Mouse (Mus musculus): ENCODE results near the gene I830077J02Rik. TPM values are rescaled to one million over a fixed set of nuclear protein-coding genes. Genes with fewer than 3 reads are reported as not detected.
A peak's percentile ranks its signal among the peaks of the same experiment; 100 is the strongest.

I830077J02Rik gene
- total and polyA plus RNA-seq, 2 experiments from 2014 or later = 0.21 to 0.41 TPM

- 0% methylated on average over 26 of the region's 26 CpGs for WGBS
- Histone ChIP-seq H3K9me3 (ENCODE audit: low read length) (no peaks in the 10 kb centered on the region), H3K27me3 (ENCODE audit: insufficient read depth, low read length) (no peaks in the 10 kb centered on the region), H3K9ac (replicated peaks; ENCODE audit: low read length) (peak overlapping the region; percentile 94), H3K27ac (peak overlapping the region; percentile 80), H3K4me1 (ENCODE audit: insufficient read depth, low read length) (peaks cover 19% of the 10 kb centered on the region), H3K4me3 (ENCODE audit: low read length) (peak overlapping the region; percentile 81), H3K4me2 (ENCODE audit: low read depth, low read length) (peak overlapping the region; percentile 80), H3K36me3 (ENCODE audit: insufficient read depth, low read length) (peaks cover 33% of the 10 kb centered on the region)
- no peak; the same call in 1 of the 2 replicates for TF ChIP-seq CTCF (IDR thresholded peaks at IDR 0.05; ENCODE audit: low read depth)
- ATAC-seq (peak; percentile 79), DNase-seq (ENCODE audit: low spot score) (peak; percentile 64)
These were observed 27.1 kb upstream of the I830077J02Rik start for GRCm38 (mm10) chr3:105959585-105959984.

DNA sequence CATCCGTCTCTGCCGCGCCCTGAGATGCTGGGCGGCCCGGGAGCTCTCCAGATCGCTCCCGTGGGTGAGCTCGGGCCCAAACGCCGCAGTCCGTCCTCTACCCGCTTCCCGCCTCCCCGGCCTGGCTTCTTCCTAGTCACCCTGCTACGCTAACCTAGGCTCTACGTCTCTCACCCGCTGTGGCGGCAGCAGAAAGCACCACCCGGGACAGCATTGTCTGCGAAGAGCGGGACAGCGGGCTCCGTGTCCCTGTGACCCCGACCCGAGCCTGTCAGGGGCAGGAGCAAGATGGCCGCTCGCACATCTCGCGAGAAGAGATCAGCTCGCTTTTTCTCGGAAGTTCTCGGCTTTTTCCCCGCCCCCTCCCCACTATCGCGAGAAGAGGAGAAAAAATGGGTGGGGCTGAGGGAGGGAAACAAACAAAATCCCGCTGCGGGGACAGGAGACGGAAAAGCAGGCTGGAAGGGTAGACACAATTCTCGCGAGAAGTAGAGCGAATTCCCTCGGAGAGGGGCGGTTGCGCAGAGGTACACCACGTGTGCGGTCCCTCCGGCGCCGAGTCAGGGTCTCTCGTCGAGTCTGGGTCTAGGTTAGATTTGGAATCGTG is 26.6 kb upstream of the I830077J02Rik start, which contains the start of gene Wdr77:
TSS of gene Wdr77 (plus strand) at position 396 of the 607 bp plus-strand sequence.
- Histone ChIP-seq H3K4me3 (ENCODE audit: low read length) (peak within 1 kb of the TSS; percentile 81), H3K36me3 (ENCODE audit: insufficient read depth, low read length) (peaks cover 28% of the 10 kb centered on the region), H3K9me3 (ENCODE audit: low read length) (no peaks in the 10 kb centered on the region), H3K4me2 (ENCODE audit: low read depth, low read length) (peak within 1 kb of the TSS; percentile 80), H3K9ac (replicated peaks; ENCODE audit: low read length) (peak within 1 kb of the TSS; percentile 94), H3K27me3 (ENCODE audit: insufficient read depth, low read length) (no peaks in the 10 kb centered on the region), H3K4me1 (ENCODE audit: insufficient read depth, low read length) (peaks cover 19% of the 10 kb centered on the region), H3K27ac (peak within 1 kb of the TSS; percentile 94)
- under 1% methylated on average over 51 of the region's 52 CpGs for WGBS
- ATAC-seq (peak; percentile 98), DNase-seq (ENCODE audit: low spot score) (peak; percentile 99)
- no peak for TF ChIP-seq CTCF (IDR thresholded peaks at IDR 0.05; ENCODE audit: low read depth)

DNA sequence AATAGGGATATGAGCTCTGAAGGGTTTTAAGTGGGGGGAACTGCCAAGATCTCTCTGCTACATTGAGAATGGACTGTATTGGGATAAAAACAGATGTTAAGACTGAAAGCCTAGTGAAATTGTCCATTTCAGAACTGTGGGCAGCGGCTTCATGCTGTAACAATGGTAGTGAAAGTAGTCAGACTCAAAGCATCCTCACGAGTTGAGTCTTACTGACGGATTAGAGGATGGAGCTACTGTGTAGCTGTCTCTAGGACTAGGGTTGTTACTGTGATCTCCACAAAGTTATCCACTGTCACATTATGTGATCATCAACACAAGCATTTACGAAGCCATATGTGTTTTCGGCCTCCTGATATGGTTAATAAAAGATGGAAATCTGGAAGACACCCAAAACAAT is 25.7 kb upstream of the I830077J02Rik start:
- DNase-seq (ENCODE audit: low spot score) = no peak
- 41% methylated on average over 5 of the region's 5 CpGs for WGBS

GRCm38 (mm10) chr3:105957235-105957634 is 24.8 kb upstream of the I830077J02Rik start:
- Histone ChIP-seq H3K27ac (no peak overlapping the region), H3K9ac (replicated peaks; ENCODE audit: low read length) (peak overlapping the region; percentile 33; the same call in 1 of the 2 replicates), H3K9me3 (ENCODE audit: low read length) (no peaks in the 10 kb centered on the region), H3K4me1 (ENCODE audit: insufficient read depth, low read length) (peaks cover 19% of the 10 kb centered on the region), H3K36me3 (ENCODE audit: insufficient read depth, low read length) (peaks cover 22% of the 10 kb centered on the region), H3K4me3 (ENCODE audit: low read length) (peak overlapping the region; percentile 81; the same call in 1 of the 2 replicates), H3K27me3 (ENCODE audit: insufficient read depth, low read length) (no peaks in the 10 kb centered on the region), H3K4me2 (ENCODE audit: low read depth, low read length) (peak overlapping the region; percentile 62; the same call in 1 of the 2 replicates)
- ATAC-seq (no peak), DNase-seq (ENCODE audit: low spot score) (peak; percentile 11)
- 94% methylated on average over 1 of the region's 1 CpGs for WGBS
- peak; percentile 49 for TF ChIP-seq CTCF (IDR thresholded peaks at IDR 0.05; ENCODE audit: low read depth)

More for the DNA sequence above, 25.7 kb upstream of the I830077J02Rik start:
- H3K9me3 ChIP-seq (ENCODE audit: low read length) = no peaks in the 10 kb centered on the region
- no peak for TF ChIP-seq CTCF (IDR thresholded peaks at IDR 0.05; ENCODE audit: low read depth)
- H3K4me2 ChIP-seq (ENCODE audit: low read depth, low read length) = peak overlapping the region; percentile 62
- H3K27me3 ChIP-seq (ENCODE audit: insufficient read depth, low read length) = no peaks in the 10 kb centered on the region
- peaks cover 24% of the 10 kb centered on the region for H3K36me3 ChIP-seq (ENCODE audit: insufficient read depth, low read length)
- peaks cover 19% of the 10 kb centered on the region for H3K4me1 ChIP-seq (ENCODE audit: insufficient read depth, low read length)
- peak overlapping the region; percentile 94 for H3K9ac ChIP-seq (replicated peaks; ENCODE audit: low read length)
- ATAC-seq = no peak
- peak overlapping the region; percentile 94; the same call in 1 of the 2 replicates for H3K27ac ChIP-seq
- H3K4me3 ChIP-seq (ENCODE audit: low read length) = peak overlapping the region; percentile 81

DNA sequence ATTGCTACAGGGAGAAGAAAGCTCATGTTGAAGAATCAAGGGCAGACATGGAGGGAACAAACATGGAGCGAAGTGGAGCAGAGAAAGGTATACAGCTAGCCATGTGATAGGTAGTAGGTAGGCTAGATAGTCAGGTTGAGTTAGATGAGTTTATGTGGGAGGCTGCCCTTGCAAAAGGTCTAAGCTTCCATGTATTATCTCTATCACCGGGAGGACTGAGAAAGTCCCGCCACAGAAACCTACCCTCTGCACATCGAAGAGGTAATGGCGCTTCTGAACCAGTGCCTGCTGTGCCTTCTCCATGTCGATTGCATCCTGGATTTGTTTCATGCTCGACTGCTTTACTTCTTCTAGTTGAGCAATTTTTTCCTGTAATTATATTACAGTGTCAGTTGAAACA is 18.9 kb upstream of the I830077J02Rik start:
- no peak overlapping the region for H3K4me2 ChIP-seq (ENCODE audit: low read depth, low read length)
- H3K36me3 ChIP-seq (ENCODE audit: insufficient read depth, low read length) = peaks cover 46% of the 10 kb centered on the region
- 95% methylated on average over 7 of the region's 7 CpGs for WGBS
- ATAC-seq (no peak), DNase-seq (ENCODE audit: low spot score) (no peak)
- no peaks in the 10 kb centered on the region for H3K9me3 ChIP-seq (ENCODE audit: low read length)
- H3K9ac ChIP-seq (replicated peaks; ENCODE audit: low read length) = no peak overlapping the region
- H3K27ac ChIP-seq = no peak overlapping the region
- no peaks in the 10 kb centered on the region for H3K27me3 ChIP-seq (ENCODE audit: insufficient read depth, low read length)
- no peak for TF ChIP-seq CTCF (IDR thresholded peaks at IDR 0.05; ENCODE audit: low read depth)
- H3K4me3 ChIP-seq (ENCODE audit: low read length) = no peak overlapping the region
- no peaks in the 10 kb centered on the region for H3K4me1 ChIP-seq (ENCODE audit: insufficient read depth, low read length)

DNA sequence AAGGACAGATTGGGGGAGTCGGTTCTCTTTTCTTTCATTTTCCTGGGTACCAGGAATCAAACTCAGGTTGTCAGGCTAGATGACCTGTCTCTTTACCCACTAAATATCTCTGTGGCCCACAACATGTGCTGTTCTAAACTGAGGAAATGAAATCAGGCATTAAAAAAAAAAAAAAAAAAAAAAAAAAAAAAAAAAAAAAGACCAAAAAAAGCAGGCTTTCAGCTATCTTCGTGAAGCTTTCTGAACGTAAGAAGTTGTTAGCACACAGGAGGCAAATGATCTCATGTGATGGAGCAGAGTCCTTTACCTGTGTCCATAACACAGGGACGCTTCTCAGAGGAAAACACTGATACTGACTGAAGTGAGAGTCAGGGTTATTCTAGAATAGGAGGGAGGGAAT is 3.6 kb upstream of the I830077J02Rik start:
- H3K9me3 ChIP-seq (ENCODE audit: low read length) = no peaks in the 10 kb centered on the region
- WGBS = 87% methylated on average over 4 of the region's 4 CpGs
- no peak for TF ChIP-seq CTCF (IDR thresholded peaks at IDR 0.05; ENCODE audit: low read depth)
- H3K27me3 ChIP-seq (ENCODE audit: insufficient read depth, low read length) = no peaks in the 10 kb centered on the region
- no peak for ATAC-seq
- H3K36me3 ChIP-seq (ENCODE audit: insufficient read depth, low read length) = no peaks in the 10 kb centered on the region; the same call in 1 of the 2 replicates
- no peak for DNase-seq (ENCODE audit: low spot score)
- no peak overlapping the region for H3K4me2 ChIP-seq (ENCODE audit: low read depth, low read length)
- H3K4me1 ChIP-seq (ENCODE audit: insufficient read depth, low read length) = no peaks in the 10 kb centered on the region
- no peak overlapping the region for H3K4me3 ChIP-seq (ENCODE audit: low read length)
- H3K9ac ChIP-seq (replicated peaks; ENCODE audit: low read length) = no peak overlapping the region
- H3K27ac ChIP-seq = no peak overlapping the region

- Histone ChIP-seq H3K4me2 (ENCODE audit: low read depth, low read length) (no peak overlapping the region), H3K36me3 (ENCODE audit: insufficient read depth, low read length) (no peaks in the 10 kb centered on the region), H3K4me3 (ENCODE audit: low read length) (no peak overlapping the region), H3K4me1 (ENCODE audit: insufficient read depth, low read length) (no peaks in the 10 kb centered on the region), H3K27ac (no peak overlapping the region), H3K27me3 (ENCODE audit: insufficient read depth, low read length) (no peaks in the 10 kb centered on the region), H3K9ac (replicated peaks; ENCODE audit: low read length) (no peak overlapping the region), H3K9me3 (ENCODE audit: low read length) (no peaks in the 10 kb centered on the region)
- no peak for TF ChIP-seq CTCF (IDR thresholded peaks at IDR 0.05; ENCODE audit: low read depth)
- WGBS = 47% methylated on average over 5 of the region's 5 CpGs
- DNase-seq (ENCODE audit: low spot score) (peak; percentile 63), ATAC-seq (no peak)
These were observed 2.6 kb upstream of the I830077J02Rik start for GRCm38 (mm10) chr3:105935033-105935432.
